Mouse (Mus musculus): ENCODE results near the gene Foxred2. TPM values are rescaled to one million over a fixed set of nuclear protein-coding genes. Genes with fewer than 3 reads are reported as not detected.

Foxred2 gene
- total RNA-seq, 2 experiments from 2014 or later: 11.1 to 11.7 TPM

DNA sequence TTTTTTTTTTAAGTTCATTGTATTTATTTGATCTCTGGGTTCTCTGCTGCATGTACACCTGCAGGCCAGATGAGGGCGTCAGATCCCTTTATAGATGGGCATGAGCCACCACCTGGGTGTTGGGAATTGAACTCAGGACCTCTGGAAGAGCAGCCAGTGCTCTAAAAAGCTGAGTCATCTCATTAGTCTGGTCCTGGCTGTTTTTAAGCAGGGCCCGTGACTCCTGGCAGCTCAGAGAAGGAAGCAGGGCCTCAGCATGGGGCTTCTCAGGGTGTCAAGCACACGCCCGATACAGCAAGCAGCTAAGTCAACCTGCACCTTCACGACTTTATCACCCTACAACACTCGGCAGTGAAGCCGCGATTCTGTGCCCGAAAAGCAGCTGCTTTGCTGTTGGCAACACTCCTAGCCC lies 8.6 kb upstream of the Foxred2 start:
- TF ChIP-seq CTCF (conservative IDR thresholded peaks at IDR 0.05): peak; percentile 49
- no peak for DNase-seq (ENCODE audit: low spot score in 2 of 2)
- Histone ChIP-seq H3K27ac (no peak overlapping the region), H3K4me3 (no peak overlapping the region)

DNA sequence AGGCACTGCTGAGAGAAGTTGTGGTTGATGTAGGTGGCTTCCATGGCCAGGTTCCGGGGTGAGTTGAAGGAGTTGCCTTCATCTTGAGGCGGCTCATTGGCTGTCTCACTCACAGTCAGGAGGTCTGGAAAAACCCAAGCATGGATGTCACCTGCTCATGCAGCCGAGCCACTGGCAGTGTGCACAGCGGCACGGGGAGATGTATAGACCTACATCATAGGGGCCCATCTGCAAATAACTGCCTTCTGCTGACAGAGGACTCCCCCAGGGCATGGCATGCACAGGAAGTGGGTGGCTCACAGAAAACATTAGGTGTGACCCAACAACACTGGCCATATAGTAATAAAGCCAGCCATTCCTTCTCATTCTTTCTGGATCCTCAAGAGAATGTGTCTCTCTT lies 5.9 kb upstream of the Foxred2 start:
- DNase-seq (ENCODE audit: low spot score in 2 of 2): no peak
- no peak overlapping the region for H3K4me3 ChIP-seq
- no peak for TF ChIP-seq CTCF (conservative IDR thresholded peaks at IDR 0.05)

DNA sequence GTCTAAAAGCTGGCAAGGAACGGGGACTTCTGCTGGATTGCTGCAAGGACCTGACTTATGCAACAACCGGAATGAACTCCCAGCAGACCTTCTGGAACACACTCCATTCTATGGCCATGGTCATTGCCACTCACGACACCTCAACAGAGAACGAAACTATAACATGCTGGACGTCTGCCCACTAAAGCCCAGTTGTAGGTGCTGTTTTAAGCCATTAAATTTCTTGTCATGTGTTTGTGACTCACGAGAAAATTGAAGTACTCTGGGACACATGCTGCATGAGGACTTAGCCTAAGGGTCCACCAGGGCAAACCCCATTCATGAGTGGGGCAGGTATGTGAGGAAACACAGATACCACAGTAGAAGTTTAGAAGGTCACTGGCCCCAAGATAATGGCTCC lies 4.2 kb upstream of the Foxred2 start:
- no peak overlapping the region for H3K27ac ChIP-seq
- no peak for DNase-seq (ENCODE audit: low spot score in 2 of 2)
- no peak for TF ChIP-seq CTCF (conservative IDR thresholded peaks at IDR 0.05)
- H3K4me3 ChIP-seq: no peak overlapping the region

More for the DNA sequence above, 5.9 kb upstream of the Foxred2 start:
- no peak overlapping the region for H3K27ac ChIP-seq

GRCm38 (mm10) chr15:77958071-77958470 lies 1.5 kb upstream of the Foxred2 start:
- no peak for TF ChIP-seq CTCF (conservative IDR thresholded peaks at IDR 0.05)
- no peak overlapping the region for H3K27ac ChIP-seq
- no peak for DNase-seq (ENCODE audit: low spot score in 2 of 2)
- no peak overlapping the region for H3K4me3 ChIP-seq

- no peak overlapping the region for H3K4me3 ChIP-seq
- H3K27ac ChIP-seq: no peak overlapping the region
- DNase-seq (ENCODE audit: low spot score in 2 of 2): no peak
- TF ChIP-seq CTCF (conservative IDR thresholded peaks at IDR 0.05): no peak
These were observed 1.1 kb upstream of the Foxred2 start for GRCm38 (mm10) chr15:77957625-77958024.

DNA sequence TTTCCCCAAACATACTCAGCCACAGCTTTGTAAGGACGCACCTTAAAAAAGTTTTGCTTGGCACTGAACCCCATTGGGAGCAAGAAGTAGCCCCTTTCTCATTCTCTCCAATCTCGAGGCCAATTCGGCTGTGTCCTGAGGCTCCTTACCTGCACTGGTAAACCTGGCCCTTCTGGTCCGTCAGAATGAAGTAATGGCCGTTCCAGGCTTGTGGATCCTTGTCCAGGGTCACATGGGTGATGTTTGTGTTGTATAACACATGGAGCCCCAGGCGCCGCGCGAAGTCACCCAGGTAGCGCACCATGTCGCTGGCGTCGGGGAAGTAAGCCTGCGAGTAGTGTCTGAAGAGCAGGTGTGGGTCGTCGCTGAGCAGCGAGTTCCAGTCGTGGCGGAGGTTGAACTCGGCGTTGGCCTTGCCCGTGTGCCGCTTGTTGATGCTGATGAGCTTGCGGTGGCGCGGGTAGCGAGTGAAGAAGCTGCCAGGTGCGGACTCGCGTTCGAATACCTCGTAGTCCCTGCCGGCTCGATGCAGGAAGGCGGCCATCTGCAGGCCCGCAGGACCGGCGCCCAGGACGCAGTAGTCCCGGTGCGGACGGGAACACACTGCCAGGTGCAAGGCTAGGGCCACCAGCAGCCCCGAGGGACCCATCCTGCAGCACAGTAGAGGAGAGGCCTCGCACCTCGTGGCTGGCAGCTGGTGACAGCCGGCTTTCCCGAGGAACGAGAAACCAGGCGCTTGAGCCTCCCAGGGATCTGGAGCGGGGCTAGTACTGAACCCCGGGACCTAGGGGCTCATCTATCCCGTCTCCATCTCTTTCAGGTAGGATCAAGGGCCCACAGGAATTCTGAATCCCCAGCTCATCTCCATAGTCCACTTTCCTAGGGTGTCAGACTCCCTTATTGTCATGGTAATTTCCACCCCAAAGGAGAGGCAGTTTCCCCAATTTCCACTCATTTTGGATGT lies 800 bp downstream of the Foxred2 start:
- no peak for TF ChIP-seq CTCF (conservative IDR thresholded peaks at IDR 0.05)
- H3K27ac ChIP-seq: peak overlapping the region; percentile 61
- H3K4me3 ChIP-seq: peak overlapping the region; percentile 60
- DNase-seq (ENCODE audit: low spot score in 2 of 2): no peak

DNA sequence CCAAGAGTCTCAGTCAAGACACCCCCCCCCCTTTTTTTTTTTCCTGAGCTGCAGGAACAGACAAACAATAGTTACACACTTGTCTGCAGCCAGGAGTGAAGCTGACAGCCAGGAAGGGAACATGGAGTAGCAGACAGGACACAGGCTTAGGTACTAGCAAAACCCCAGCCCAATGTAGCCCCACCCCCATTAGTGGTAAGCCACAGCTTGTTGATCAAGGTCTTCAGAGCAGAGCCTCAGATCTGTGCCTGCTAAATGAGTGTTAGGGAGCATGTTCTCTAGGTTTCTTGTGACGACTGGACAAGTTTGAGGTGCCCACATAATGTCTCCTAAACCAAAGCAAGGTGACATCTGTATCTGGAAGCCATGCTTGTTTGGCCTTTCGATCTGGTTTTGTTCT lies 2.2 kb downstream of the Foxred2 start:
- no peak for TF ChIP-seq CTCF (conservative IDR thresholded peaks at IDR 0.05)
- Histone ChIP-seq H3K4me3 (no peak overlapping the region; the same call in 1 of the 2 replicates), H3K27ac (no peak overlapping the region)
- DNase-seq (ENCODE audit: low spot score in 2 of 2): no peak

DNA sequence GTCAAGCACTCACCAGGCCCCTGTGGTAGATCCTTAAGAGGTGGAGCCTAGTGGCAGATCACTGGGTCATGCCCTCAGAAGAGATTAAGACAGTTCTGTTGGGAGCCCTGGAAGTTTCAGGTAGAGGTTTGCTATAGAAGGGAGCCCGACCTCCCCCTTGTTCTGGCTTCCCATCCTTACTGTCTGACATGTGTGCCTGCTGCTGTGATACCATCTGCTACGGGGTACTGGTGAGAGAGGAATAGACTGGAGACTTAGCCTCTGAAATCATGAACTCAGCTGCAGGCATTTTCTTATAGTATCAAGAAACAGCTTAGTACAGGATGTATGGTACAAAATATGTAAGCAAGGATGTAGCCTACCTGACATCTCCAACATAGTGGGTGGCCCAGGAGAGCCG lies 3.6 kb downstream of the Foxred2 start:
- TF ChIP-seq CTCF (conservative IDR thresholded peaks at IDR 0.05): no peak
- H3K27ac ChIP-seq: no peak overlapping the region
- H3K4me3 ChIP-seq: no peak overlapping the region
- DNase-seq (ENCODE audit: low spot score in 2 of 2): peak in 1 of 2 experiments; percentile 50

DNA sequence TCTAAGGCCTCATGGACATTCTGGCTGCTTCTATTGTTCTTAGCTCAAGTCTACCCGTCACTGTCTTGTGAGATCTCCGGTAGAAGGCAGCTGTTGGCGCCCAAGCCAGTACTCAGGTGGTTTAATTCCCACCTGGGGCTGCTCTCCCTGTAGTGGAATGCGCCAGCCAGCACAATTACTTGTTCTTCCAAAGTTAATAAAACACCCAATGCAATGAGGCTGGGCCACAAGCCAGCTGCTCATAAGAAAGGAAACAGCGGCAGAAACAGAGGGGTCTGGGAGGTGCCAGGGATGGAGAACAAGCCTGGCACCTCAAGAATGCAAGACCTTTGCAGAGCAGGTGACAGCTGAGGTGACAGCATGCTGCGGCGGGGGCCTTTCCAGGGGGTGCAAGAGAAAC lies 7.5 kb downstream of the Foxred2 start:
- TF ChIP-seq CTCF (conservative IDR thresholded peaks at IDR 0.05): no peak

GRCm38 (mm10) chr15:77945711-77946110 lies 10.8 kb downstream of the Foxred2 start:
- no peak overlapping the region for H3K4me3 ChIP-seq
- H3K27ac ChIP-seq: no peak overlapping the region
- TF ChIP-seq CTCF (conservative IDR thresholded peaks at IDR 0.05): no peak
- no peak for DNase-seq (ENCODE audit: low spot score in 2 of 2)

More for the DNA sequence above, 7.5 kb downstream of the Foxred2 start:
- Histone ChIP-seq H3K4me3 (no peak overlapping the region), H3K27ac (no peak overlapping the region)
- no peak for DNase-seq (ENCODE audit: low spot score in 2 of 2)

GRCm38 (mm10) chr15:77941563-77941962 lies 15.0 kb downstream of the Foxred2 start:
- DNase-seq (ENCODE audit: low spot score in 2 of 2): peak; percentile 27 to 65
- no peak overlapping the region for H3K4me3 ChIP-seq
- peak overlapping the region; percentile 39; the same call in 1 of the 2 replicates for H3K27ac ChIP-seq
- TF ChIP-seq CTCF (conservative IDR thresholded peaks at IDR 0.05): no peak

DNA sequence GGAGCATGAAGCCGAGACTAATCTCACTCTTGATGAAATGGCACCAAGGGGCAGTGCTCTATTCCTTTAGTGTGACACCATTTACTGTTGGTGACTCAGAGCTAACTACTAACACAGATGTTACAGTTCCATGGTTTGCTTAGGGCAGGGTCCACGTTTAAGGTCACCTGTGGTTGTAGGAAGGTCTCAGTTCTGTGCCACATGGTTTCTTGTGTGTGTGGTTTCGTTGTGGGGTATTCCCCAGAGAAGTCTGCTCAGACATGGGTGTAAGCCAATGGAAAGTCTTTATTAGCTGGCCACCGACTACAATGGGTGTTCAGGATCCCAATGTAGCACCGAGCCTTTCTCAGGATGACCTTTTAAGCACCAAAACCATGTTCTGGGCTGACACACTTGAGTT lies 18.0 kb downstream of the Foxred2 start:
- Histone ChIP-seq H3K4me3 (no peak overlapping the region), H3K27ac (no peak overlapping the region)
- DNase-seq (ENCODE audit: low spot score in 2 of 2): no peak
- TF ChIP-seq CTCF (conservative IDR thresholded peaks at IDR 0.05): no peak

DNA sequence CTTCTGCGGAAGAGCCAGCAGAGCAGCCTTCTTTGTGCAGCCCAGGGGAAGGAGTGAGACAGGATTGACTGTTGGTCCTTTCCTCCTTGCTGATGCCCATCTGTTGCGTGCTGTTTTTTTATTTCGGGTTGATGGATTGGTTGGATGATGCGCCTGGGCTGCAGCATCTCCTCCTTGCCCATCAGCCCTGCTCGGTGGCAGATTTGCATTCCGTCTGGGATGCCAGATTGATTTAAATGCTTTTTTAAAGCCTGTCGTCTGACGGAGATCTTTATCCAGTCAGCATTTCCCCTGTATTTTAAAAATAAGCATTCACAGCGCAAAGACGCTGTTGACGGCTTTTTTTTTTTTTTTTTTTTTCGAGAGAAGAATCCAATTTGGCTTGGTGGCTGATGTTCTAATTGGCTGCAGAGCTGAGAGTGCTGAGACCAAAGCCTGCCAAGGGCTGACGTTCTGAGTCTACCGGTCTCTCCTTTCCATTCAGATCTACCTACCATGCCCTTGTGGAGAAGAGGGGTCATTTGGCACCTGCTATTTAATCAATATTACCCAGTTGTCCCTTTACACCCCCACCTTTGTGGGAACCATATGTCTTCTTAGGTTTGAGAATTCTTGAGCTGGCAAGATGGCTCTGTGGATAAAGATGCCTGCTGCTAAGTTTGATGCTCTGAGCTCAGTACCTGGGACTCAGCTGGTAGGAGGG lies 20.7 kb downstream of the Foxred2 start:
- Histone ChIP-seq H3K27ac (peak overlapping the region; percentile 85), H3K4me3 (no peak overlapping the region)
- DNase-seq (ENCODE audit: low spot score in 2 of 2): peak; percentile 67 to 90
- no peak for TF ChIP-seq CTCF (conservative IDR thresholded peaks at IDR 0.05)
